Mouse (Mus musculus) stomach, embryonic 16.5 days (tissue): ENCODE data around the gene Layn. TPM values are rescaled to one million over a fixed set of nuclear protein-coding genes. Genes with fewer than 3 reads are reported as not detected.

Experiments
- microRNA counts: library from miRNA; unstranded; fragments of <30 nt; microRNA quantifications from one replicate; lab custom pipeline; 2016
- microRNA-seq: library from miRNA; unstranded; fragments of <30 nt; microRNA quantifications from one replicate; pipeline ENCODE4, GENCODE M21; 2016
- polyA plus RNA-seq: library from polyadenylated mRNA; unstranded; fragments of >200 nt; fragmentation: Nextera tagmentation; extraction: Ambion mirVana; gene quantifications from 2 replicates; pipeline ENCODE4 v1.2.1, GENCODE M21; 2015

Gene Layn
- polyA plus RNA-seq, 1 experiment from 2014 or later, result 4.7 TPM

MicroRNA genes within 50 kb of the gene (microRNA counts, 519-probe panel; counts per million panel counts)
- microRNA mmu-miR-34b-3p (lab: Ali Mortazavi, UCI), result 1,655 counts per million, percentile 25 among the panel's probes with 10 or more counts
- 1,539 counts per million, percentile 19 among the panel's probes with 10 or more counts for microRNA mmu-miR-34b-5p (lab: Ali Mortazavi, UCI)
- microRNA mmu-miR-34c (lab: Ali Mortazavi, UCI), result 3,675 counts per million, percentile 85 among the panel's probes with 10 or more counts

Small RNA genes lying within 50 kb of the gene (microRNA-seq; reads per million reads assigned to microRNA genes)
- gene Mir34b (13.6 reads per million, percentile 35 among the genes with 10 or more reads in this experiment), gene Mir34c (317 reads per million, percentile 67 among the genes with 10 or more reads in this experiment)

Other genes with a start within 250 kb of the Layn start
- 79.3 and 87.5 TPM in 2 replicates for gene Ppp2r1b, start 231.8 kb downstream of the Layn start, polyA plus RNA-seq
- 20.5 and 20.7 TPM in 2 replicates for gene Sik2, start 68.0 kb downstream of the Layn start, polyA plus RNA-seq
- gene Btg4, start 16.2 kb downstream of the Layn start, polyA plus RNA-seq, result not detected in 2 replicates
- gene 4833427G06Rik, start 25.0 kb upstream of the Layn start, polyA plus RNA-seq, result 0.31 TPM in 1 of 2 replicates, not detected in the other
- gene Gm32742, start 88.4 kb upstream of the Layn start, polyA plus RNA-seq, result 0.06 and 0.10 TPM in 2 replicates
- gene Pou2af1, start 136.6 kb upstream of the Layn start, polyA plus RNA-seq, result 0.60 and 0.66 TPM in 2 replicates
- gene Colca2, start 201.5 kb upstream of the Layn start, polyA plus RNA-seq, result 8.7 and 9.3 TPM in 2 replicates